Mouse (Mus musculus) ES-E14 (cell line): ENCODE measurements around the gene Mgea5. TPM values are rescaled to one million over a fixed set of nuclear protein-coding genes. Genes with fewer than 3 reads are reported as not detected.
A peak's percentile ranks its signal among the peaks of the same experiment; 100 is the strongest.

ENCODE experiments used
- DNase-seq: peaks from one replicate; pipeline ENCODE4 v3.0.0-alpha.2; 2013; ENCODE audit warnings: low read depth, low spot score
- H3K27ac ChIP-seq: 2 replicates; pipeline ENCODE4 v1.5.1; 2012; ENCODE audit warnings: low read depth, mild to moderate bottlenecking, low read length, moderate library complexity, mixed read lengths; ENCODE audit not compliant: poor library complexity, insufficient read depth, severe bottlenecking
- H3K36me3 ChIP-seq: 2 replicates; pipeline ENCODE4 v1.6.1; 2012; ENCODE audit warnings: mild to moderate bottlenecking, low read length, moderate library complexity, mixed read lengths; ENCODE audit not compliant: control insufficient read depth, poor library complexity, insufficient read depth, severe bottlenecking
- H3K4me1 ChIP-seq, 2 experiments: fragments of 150-350 bp in 1 of 2; sonication (generic) in 1 of 2; 2 replicates each; pipeline ENCODE4 v1.6.1; 2012; ENCODE audit warnings: low read length in 2 of 2, mild to moderate bottlenecking in 1 of 2, mixed read lengths in 1 of 2; ENCODE audit not compliant: control insufficient read depth in 2 of 2, insufficient read depth in 2 of 2, poor library complexity in 1 of 2
- H3K4me3 ChIP-seq, 2 experiments: fragments of 150-350 bp in 1 of 2; sonication (generic) in 1 of 2; 2 replicates each; pipeline ENCODE4 v1.5.1; 2012; ENCODE audit warnings: low read length in 2 of 2, low read depth in 1 of 2, mild to moderate bottlenecking in 1 of 2, mixed read lengths in 1 of 2; ENCODE audit not compliant: insufficient read depth in 1 of 2, poor library complexity in 1 of 2, severe bottlenecking in 1 of 2
- H3K9ac ChIP-seq: 2 replicates; pipeline ENCODE4 v1.6.1; 2012; ENCODE audit warnings: low read depth, mild to moderate bottlenecking, low read length, mixed read lengths; ENCODE audit not compliant: poor library complexity, insufficient read depth, severe bottlenecking
- H3K9me3 ChIP-seq: fragments of 150-350 bp; sonication (generic); 2 replicates; pipeline ENCODE4 v1.6.1; 2012; ENCODE audit warnings: low read depth, mild to moderate bottlenecking, low read length; ENCODE audit not compliant: control insufficient read depth, insufficient read depth
- CHD2 ChIP-seq: IDR thresholded peaks from 2 replicates; pipeline ENCODE4 v1.6.1; 2014; ENCODE audit warnings: mild to moderate bottlenecking, low read depth, low read length, inconsistent platforms
- HCFC1 ChIP-seq: IDR thresholded peaks from 2 replicates; pipeline ENCODE4 v1.6.1; 2012; ENCODE audit warnings: low read length, inconsistent platforms, borderline replicate concordance; ENCODE audit not compliant: insufficient read depth
- MAFK ChIP-seq: IDR thresholded peaks from 2 replicates; pipeline ENCODE4 v1.6.1; 2014; ENCODE audit warnings: mild to moderate bottlenecking, low read depth, low read length, inconsistent platforms; ENCODE audit not compliant: insufficient read depth
- ZC3H11A ChIP-seq: IDR thresholded peaks from 2 replicates; pipeline ENCODE4 v1.6.1; 2012; ENCODE audit warnings: low read depth, mild to moderate bottlenecking, inconsistent platforms, low read length, borderline replicate concordance
- ZNF384 ChIP-seq: IDR thresholded peaks from 2 replicates; pipeline ENCODE4 v1.6.1; 2012; ENCODE audit warnings: low read depth, low read length, inconsistent platforms
- in situ Hi-C, 2 experiments: fragments of 600-800 bp; cut with MboI; formaldehyde crosslinking; loops; one replicate each; pipeline ENCODE4 v1.15.1; 2025; ENCODE audit warnings: low sequenced_read_pairs in 2 of 2, inconsistent platforms in 1 of 2; ENCODE audit not compliant: unreplicated experiment in 2 of 2
- total RNA-seq: library from RNA; depleted of rRNA; stranded (reverse); fragments of 300-350 nt; gene quantifications from 2 replicates; pipeline ENCODE4 v1.2.3, GENCODE M21; 2012

Gene Mgea5
- total RNA-seq, 1 experiment: 94.7 TPM

DNA sequence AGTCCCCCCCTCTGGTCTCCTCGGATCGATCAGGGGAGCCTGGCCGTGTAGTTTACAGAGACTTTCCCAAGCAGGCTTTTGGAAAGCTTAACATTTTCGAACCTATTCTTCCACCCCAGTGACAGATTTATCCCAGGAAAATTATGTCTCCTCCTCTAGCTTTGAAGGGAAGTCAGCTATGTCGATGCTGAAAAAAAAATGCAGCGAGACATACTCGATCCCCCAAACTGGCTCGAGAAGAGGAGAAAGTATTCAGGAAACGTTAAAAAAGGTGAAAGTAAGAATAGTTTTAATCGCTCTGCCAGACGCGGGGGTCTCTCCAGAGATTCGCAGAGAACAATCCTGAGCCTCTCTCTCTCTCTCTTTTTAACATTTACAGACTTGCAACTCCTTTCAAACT lies 43.4 kb downstream of the Mgea5 start:
- no peaks in the 10 kb centered on the region for H3K36me3 ChIP-seq
- no peak overlapping the region for H3K27ac ChIP-seq
- no peak overlapping the region for H3K9ac ChIP-seq
- H3K4me1 ChIP-seq: peaks cover 2 to 11% of the 10 kb centered on the region in 2 experiments; a peak in 2 of 4 replicates
- in situ Hi-C loops: loop anchor here (10.0 kb wide), 2 partner anchors 165 to 515 kb away; no protein-coding TSS in a partner anchor
- H3K4me3 ChIP-seq: no peak overlapping the region
- no peak for DNase-seq
- TF ChIP-seq ZC3H11A (no peak), CHD2 (no peak), HCFC1 (no peak), ZNF384 (no peak)
- H3K9me3 ChIP-seq: no peaks in the 10 kb centered on the region

DNA sequence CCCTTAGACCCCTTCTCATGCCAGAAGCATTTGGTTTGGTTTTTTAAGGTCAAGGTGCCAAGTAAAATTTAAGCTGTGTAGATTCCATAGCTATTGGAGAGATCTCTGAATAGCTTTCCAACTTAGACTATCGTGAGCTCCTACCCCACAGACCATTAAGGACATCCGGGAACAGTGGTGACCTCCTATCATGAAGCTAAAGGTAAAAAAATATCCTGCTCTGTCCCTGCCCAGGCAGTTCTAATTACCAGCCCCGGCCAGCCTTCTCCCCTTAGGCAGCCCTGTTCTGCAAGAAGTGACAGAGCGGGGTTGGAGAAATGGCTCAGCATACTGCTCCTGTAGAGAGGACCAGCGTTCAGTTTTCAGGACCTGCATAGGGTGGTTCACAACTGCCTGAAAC lies 45.1 kb downstream of the Mgea5 start:
- Histone ChIP-seq H3K9me3 (no peaks in the 10 kb centered on the region), H3K4me1 (peaks cover 0 to 11% of the 10 kb centered on the region in 2 experiments; a peak in 2 of 4 replicates), H3K27ac (no peak overlapping the region), H3K9ac (no peak overlapping the region), H3K36me3 (no peaks in the 10 kb centered on the region), H3K4me3 (no peak overlapping the region)
- TF ChIP-seq CHD2: no peak
- TF ChIP-seq MAFK: no peak
- no peak for TF ChIP-seq ZNF384
- no peak for TF ChIP-seq HCFC1
- no peak for TF ChIP-seq ZC3H11A
- in situ Hi-C loops: no loop called here
- no peak for DNase-seq

DNA sequence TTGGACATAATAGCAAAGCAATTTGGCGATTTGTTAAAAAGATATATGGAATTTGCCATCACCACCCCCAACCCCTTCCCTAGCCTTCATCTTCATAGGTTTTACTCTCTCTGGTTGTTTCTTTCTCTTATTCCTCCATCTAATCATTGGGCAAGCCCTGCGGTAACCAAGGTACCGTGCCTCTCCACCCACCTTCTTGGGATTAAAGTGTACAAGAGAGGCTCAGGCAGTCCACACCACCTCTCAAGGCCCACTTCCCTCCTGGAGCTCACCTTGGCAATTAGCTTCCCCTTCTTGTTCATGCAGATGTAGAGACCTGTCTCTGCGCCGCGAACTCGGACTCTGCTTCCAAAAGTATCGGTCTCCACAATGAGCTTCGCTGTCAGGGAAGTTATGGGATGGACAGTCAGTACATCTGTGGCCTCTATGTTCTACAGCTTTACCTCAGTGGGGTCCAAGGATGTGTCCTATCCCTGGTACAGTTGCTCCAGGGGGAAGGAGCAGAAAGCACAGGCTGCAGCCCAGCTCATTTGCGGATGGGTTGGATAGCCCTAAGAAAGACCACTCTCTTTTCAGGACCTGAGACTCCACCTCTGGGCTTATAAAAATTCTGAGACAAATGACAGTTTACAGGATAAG lies 45.7 kb downstream of the Mgea5 start:
- TF ChIP-seq CHD2 (no peak), ZNF384 (no peak), ZC3H11A (no peak), MAFK (no peak), HCFC1 (no peak)
- in situ Hi-C loops: no loop called here
- H3K9me3 ChIP-seq: no peaks in the 10 kb centered on the region
- H3K9ac ChIP-seq: no peak overlapping the region
- DNase-seq: no peak
- H3K4me1 ChIP-seq: peaks cover 0 to 14% of the 10 kb centered on the region in 2 experiments; a peak in 2 of 4 replicates
- H3K4me3 ChIP-seq: no peak overlapping the region
- H3K27ac ChIP-seq: no peak overlapping the region
- no peaks in the 10 kb centered on the region for H3K36me3 ChIP-seq

DNA sequence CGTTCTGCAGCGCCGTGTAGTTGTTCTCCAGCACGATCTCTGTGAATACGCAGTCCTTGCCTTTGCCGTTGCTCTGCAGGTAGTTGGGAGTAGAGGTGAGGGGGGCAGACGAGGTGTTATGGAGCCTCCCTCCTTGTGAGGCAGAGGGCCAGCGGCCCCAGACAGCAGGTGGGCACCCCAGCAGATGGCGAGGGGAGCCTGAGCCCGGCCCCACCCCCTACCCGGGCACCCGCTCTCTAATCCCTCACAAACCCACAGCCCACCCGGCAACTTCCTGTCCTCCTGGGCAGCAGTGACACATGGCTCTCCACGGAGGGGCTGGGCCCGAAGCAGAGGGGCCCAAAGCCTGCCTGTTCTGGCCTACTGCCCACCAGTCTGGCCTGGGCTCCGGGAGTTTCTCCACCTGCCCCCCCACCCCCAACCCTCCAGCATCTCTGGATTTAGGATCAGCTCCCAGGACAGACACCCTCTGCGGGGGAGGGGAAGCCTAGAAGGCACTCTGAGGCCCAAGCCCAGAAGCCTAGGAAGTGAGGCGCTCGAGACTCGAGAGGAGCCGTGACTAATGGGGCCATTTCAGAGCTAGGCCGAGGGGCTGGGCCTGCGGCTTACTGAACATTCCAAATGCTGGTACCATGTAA lies 46.3 kb downstream of the Mgea5 start:
- Histone ChIP-seq H3K9ac (peak overlapping the region; percentile 26; the same call in 1 of the 2 replicates), H3K36me3 (no peaks in the 10 kb centered on the region), H3K27ac (no peak overlapping the region), H3K9me3 (no peaks in the 10 kb centered on the region), H3K4me3 (peak overlapping the region; percentile 1 to 35; a peak in 3 of 4 replicates), H3K4me1 (peaks cover 0 to 14% of the 10 kb centered on the region in 2 experiments; a peak in 2 of 4 replicates)
- in situ Hi-C loops: no loop called here
- no peak for DNase-seq
- no peak for TF ChIP-seq ZC3H11A
- no peak for TF ChIP-seq ZNF384
- no peak for TF ChIP-seq CHD2
- no peak for TF ChIP-seq HCFC1
- TF ChIP-seq MAFK: no peak
